Mouse (Mus musculus) urinary bladder, postnatal 25 days (tissue): ENCODE measurements around the gene A630001G21Rik.
A peak's percentile ranks its signal among the peaks of the same experiment; 100 is the strongest.

Source experiments
- DNase-seq: peaks from one replicate; pipeline ENCODE4 v3.0.0; 2022; ENCODE audit warnings: low spot score

Gene A630001G21Rik

GRCm38 (mm10) chr1:85734511-85734910 is 43.9 kb downstream of the A630001G21Rik start:
- DNase-seq = no peak

GRCm38 (mm10) chr1:85732581-85732980 is 45.9 kb downstream of the A630001G21Rik start:
- DNase-seq = no peak

GRCm38 (mm10) chr1:85730471-85730870 is 48.0 kb downstream of the A630001G21Rik start:
- no peak for DNase-seq

GRCm38 (mm10) chr1:85720220-85720893 is 58.1 kb downstream of the A630001G21Rik start:
- DNase-seq = no peak

DNA sequence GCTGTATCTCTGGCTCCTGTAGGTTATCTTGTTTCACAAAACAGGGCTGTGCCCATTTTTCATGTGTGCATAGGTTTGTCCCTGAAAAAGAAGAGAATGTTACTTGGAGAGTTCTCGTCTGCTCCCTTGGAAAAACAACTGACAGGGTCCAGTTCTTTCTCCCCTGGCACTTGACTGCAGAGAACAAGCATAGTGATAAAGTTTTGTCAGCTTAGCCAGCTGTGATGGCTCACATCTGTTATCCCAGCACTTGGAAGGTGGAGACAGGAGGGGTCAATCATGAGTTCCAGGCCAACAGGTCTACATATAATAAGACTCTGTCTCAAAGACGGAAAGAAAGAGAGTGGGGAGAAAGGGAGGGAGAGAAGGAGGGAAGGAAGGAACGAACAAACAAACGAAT is 59.4 kb downstream of the A630001G21Rik start:
- no peak for DNase-seq

DNA sequence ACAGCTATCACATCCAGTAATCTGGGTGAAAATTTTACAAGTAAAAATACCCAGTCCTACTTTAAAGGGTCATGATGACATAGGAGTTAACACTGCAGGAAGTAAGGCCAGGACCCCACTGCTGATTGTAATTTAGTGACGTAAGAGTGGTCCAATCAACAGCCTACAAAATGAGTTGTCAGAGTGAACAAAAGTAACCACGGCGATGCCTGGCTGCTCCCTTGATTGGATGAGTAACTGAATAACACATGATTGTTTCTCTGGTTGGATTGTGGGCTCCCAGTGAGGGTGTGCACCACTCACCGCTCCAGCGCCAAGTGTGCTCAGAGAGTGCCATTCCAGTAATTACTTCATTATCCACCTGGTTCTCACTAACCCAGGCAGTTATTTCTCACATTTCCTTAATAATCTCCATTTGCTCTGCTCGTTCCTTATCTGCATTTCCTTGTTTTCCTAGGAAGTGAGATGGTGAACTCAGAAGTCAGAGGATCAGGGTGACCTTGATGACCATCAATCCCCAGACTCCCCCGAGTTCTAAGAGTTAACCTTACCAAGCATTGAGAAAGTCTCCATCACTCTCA is 61.9 kb downstream of the A630001G21Rik start:
- DNase-seq = no peak

GRCm38 (mm10) chr1:85714501-85714900 is 63.9 kb downstream of the A630001G21Rik start:
- DNase-seq = no peak

GRCm38 (mm10) chr1:85706754-85707153 is 71.7 kb downstream of the A630001G21Rik start:
- DNase-seq = no peak

- no peak for DNase-seq
These were observed 72.9 kb downstream of the A630001G21Rik start for GRCm38 (mm10) chr1:85705552-85705951.

- DNase-seq = peak; percentile 71
These were observed 74.9 kb downstream of the A630001G21Rik start for GRCm38 (mm10) chr1:85703245-85704186.

DNA sequence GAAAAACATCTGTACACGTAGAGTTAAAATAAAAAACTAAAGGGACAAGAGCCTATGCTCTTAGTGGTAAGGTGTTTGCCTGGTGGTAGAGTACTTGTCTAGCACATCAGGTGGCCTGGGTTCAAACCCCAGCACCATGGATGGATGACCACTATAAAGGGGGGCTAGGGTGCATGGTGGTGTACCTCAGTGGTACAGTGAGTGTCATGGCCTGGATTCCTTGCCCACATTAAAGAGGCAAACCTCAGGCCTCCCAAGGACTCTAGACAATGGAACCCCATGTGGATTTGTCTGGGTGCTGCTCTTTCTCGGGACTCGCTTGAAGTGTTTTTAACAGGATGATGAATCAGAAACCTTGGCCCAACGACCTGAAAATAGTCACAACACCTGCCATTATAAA is 75.9 kb downstream of the A630001G21Rik start:
- no peak for DNase-seq

GRCm38 (mm10) chr1:85697721-85698493 is 80.5 kb downstream of the A630001G21Rik start:
- DNase-seq = no peak

DNA sequence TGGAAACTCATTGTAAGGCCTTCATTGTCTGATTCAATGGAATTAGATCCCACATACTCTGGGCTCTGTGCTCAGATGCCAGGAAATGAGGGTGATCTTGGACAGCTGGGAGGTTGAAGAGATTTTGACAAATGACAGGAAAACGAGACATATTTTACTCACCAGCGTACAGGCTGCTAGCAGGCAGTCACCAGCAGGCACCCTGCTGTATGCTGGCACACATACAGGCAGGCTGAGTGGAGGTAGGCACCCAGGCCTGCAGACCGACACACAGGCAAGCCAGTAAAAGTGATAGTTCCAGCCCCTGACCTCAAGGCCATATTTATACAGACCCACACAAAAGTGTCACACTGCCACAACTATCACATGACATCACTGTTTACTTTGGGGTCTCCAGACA is 82.8 kb downstream of the A630001G21Rik start:
- DNase-seq = no peak

DNA sequence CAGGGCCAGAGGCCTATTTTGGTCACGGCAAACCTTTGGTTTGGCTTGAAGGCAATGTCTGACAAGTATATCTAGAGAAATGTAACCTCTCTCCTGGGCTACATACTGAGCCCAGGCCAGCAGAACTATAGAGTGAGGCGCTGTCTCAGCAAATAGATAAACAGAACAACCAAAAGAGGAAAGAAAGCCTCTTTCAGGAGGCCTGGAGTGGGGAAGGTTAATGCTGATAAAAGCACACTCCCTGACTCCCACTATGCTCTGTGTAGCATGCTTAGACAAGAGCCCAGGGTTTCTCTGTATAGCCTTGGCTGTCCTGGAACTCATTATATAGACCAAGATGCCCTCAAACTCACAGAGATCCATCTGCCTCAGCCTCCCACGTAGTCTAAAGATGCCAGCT is 85.2 kb downstream of the A630001G21Rik start:
- DNase-seq = no peak

DNA sequence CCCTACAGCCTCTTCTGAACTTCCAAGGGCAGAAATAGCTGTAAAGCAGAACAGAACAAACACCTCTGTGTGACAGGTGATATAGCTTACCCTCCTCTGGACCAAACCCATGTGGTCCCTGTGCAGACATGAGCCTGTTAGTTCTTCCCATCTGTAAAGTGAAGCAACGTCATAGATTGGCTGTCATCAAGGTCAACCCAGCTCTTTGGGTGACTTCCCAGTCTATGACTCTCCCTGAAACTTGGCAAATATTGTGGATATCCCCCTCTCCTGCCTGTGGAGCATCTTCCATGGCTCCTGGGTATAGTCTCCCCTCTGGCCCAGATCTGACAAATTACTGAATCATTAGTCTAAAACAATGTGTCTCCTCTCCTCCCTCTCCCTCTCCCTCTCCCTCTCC is 86.2 kb downstream of the A630001G21Rik start:
- DNase-seq = no peak

DNA sequence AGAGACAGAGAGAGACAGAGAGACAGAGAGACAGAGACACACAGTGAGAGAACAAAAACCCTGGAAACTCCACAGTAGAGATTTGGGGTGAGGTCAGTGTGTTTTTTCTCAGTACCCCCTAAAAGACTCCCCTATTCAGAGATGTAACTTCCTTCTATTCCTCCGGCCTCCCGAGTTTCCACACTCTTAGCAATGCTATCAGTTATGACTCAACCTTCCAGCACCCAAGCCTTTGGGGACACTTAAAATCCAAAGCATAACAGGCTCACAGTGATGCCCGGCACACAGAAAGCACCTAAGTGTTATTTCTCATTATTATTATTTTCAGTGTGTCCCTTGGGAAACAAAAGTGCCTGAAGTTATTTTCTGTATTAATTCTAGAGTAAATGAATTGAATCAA is 87.9 kb downstream of the A630001G21Rik start:
- DNase-seq = no peak

DNA sequence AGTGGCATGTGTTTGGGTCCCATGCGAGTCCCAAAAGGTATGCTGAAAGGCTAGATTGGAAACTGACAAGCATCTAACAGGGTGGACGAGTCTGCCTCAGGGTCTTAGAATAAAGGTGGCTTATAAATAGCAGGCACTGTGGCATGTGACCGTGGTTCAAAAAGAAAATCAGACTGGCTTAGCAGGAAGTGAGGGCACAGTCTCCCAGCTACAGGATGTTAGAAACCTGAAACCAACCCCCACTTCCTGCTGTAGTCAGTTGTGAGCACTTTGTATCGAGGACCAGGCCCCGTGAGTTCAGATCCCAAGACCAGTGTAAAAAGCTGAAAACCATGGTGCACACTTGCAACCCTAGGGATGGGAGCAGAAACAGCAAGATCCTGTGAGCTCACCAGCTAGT is 91.1 kb downstream of the A630001G21Rik start:
- no peak for DNase-seq

DNA sequence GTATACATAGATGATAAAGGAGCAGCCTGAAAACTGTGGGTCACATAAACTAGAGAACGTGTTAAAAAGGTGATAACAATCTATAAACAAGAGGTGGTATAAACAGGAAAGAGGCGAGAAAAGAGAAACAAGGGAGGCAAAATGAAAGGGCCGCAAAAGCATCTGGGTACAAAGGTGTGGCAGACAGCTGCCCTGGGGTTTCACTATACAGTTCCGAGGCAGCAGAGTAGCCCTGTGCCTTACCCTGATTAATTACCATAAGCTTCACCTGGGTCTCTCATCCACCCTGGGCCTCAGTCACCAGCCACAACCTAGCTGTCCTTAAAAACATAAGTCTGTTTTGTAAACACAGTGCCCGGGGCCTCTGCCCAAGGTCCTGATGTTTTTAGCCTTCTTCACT is 91.8 kb downstream of the A630001G21Rik start:
- no peak for DNase-seq

DNA sequence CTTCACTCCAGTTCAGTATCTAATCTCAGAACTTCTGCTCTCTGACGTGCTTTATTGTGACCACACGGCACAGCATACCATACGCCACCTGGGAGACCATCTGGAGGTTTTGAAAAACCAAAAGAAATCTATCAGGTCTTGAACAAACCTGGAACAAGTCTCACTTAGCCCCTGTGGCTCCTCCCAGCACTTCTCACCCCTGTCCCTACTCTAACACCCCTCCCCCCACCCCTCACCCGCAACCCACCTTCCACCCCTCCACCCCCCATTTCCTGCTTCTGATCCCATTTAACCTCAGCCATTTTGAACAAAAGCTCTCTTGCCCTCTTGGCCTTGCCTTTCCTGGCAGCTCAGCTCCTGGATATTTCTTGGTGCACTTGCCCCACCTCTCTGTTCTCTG is 98.2 kb downstream of the A630001G21Rik start:
- DNase-seq = no peak
